Mouse (Mus musculus) 416B (cell line): ENCODE results near the gene Iqschfp.

Experiments used
- DNase-seq: peaks from one replicate; pipeline ENCODE4 v3.0.0; 2011; ENCODE audit warnings: low read depth

Gene Iqschfp

GRCm38 (mm10) chr3:68351461-68351860 lies 459.4 kb downstream of the Iqschfp start:
- DNase-seq = no peak

GRCm38 (mm10) chr3:68352961-68353360 lies 460.9 kb downstream of the Iqschfp start:
- DNase-seq = no peak

GRCm38 (mm10) chr3:68353492-68353891 lies 461.5 kb downstream of the Iqschfp start:
- no peak for DNase-seq

DNA sequence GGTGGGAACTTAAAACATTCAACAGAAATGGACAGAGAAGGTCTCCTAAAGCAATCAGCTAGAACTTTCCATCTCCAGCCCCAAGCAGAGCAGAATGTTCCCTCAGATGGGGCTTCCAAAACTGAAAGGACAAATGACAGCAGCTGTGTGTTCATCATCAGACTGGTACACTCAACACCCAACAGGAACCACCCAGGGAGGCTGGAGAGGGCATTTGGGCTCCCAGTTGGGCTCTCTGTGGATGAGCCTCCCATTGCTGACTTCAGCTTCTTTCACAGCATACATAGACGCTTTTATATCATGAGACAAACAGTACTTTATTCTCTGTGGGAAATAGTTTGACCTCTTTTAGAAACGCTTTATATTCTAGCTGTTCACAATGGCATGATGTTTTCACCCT lies 464.5 kb downstream of the Iqschfp start:
- no peak for DNase-seq

- DNase-seq = no peak
Observed at GRCm38 (mm10) chr3:68368029-68368428, 476.0 kb downstream of the Iqschfp start.

GRCm38 (mm10) chr3:68372925-68373324 lies 480.9 kb downstream of the Iqschfp start:
- DNase-seq = no peak

DNA sequence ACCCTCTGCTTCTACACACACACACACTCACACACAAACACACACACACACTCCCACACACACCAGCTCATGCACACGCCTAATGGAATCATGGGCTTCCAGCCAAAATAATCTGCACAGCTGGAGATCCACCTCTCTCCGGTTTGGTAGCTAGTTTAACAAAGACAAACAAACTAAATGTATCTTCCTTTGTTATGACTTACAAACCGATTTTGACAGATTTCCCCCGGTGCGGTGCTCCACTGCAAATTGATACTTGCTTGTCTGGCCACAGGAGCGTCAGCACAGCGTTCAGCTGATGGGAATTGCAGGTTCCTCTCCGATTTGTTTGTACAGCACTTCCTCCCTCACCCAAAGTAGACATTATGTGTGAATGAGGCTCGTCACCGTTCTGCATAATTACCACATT lies 483.1 kb downstream of the Iqschfp start:
- no peak for DNase-seq

DNA sequence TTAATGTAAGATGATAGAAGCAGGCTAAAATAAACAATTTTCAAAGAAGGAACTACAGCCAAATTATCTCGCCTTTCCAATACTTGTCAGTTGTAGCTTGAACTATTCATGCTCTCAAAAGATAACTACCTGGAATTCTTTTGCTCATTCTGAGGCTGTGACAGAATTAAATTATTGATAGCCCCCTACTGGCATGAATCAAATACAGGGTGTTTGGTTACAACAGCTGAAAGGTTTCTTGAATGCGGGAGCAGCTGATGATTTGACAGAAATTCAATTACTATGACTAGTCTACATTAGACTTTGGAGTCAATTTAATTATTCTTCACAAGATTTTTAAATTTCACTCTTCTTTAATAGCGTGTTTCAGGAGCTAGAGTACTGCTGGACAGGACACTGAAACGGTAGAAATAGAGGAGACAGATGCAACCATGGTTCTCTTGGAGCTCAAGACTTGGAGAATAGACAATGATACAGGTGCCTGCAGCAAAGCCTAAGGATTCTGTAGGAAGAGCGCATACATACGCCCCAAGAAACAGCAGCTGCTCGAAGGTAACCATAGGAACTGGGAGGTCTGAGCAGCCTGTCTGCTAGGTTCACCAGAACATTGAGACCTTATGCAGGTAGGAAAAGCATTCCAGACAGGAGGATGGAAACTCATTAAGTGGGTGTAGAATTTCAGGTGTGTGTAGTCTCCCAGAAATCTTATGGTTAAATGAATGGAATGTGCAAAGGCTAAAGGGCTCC lies 485.6 kb downstream of the Iqschfp start:
- no peak for DNase-seq

GRCm38 (mm10) chr3:68378799-68379198 lies 486.8 kb downstream of the Iqschfp start:
- DNase-seq = no peak

DNA sequence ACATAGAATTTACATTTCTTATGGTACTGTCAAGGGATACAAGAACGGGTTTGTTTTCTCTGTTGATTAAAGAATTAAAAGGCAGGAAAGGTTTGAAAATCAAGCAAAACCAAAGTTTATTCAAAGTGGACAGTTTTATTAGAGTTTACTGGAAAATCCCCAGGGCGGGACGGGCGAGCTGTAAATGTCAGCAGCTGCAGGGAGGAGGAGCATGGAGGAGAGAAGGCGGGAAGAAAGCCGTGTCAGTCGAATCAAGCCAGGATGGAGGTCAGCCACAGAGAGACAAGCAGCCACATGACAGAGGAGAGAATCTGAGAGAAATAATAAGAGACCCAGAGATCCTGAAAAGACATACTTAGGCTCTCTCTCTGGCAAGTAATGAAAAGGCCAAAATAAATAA lies 487.2 kb downstream of the Iqschfp start:
- DNase-seq = no peak

GRCm38 (mm10) chr3:68383672-68384071 lies 491.6 kb downstream of the Iqschfp start:
- no peak for DNase-seq

DNA sequence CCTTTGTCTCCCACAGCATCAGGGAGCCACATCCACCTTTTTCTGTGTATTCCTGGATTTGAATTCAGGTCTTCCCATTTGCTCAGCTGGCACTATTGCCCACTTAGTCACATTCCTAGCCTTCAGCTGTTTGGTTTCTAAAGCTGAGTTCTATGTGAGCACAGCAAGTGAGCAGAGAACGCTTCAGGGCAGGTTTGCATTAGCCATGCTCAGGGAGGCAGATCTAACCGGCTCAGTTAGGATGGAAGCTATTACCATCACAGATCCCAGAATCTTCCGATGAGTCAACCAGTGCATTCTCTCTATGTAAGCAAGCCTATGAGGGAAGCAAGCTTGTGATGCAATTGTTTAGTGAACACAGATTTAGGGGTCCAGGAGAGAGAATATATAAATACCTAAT lies 493.5 kb downstream of the Iqschfp start:
- DNase-seq = no peak

GRCm38 (mm10) chr3:68388023-68388422 lies 496.0 kb downstream of the Iqschfp start:
- no peak for DNase-seq

GRCm38 (mm10) chr3:68393578-68393977 lies 501.5 kb downstream of the Iqschfp start:
- no peak for DNase-seq

GRCm38 (mm10) chr3:68398691-68399090 lies 506.7 kb downstream of the Iqschfp start:
- DNase-seq = no peak

DNA sequence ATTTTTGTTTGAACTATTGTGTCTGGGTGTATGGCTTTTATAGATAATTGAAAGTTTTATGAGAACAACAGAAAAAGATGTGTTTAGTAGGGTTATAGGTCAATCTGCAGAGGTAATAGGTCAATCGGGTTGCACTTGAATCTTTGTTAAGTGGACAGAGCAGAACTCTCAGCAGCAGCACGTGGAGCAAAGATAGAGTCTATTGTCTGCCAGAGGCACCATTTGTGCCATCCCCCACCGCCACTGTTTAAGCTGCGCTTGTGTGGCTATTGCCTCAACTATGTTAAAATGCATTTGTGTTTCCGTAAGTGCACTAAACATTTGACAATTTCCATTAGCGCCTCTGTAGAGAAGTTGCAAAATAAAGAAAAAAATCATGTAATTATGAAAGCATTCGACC lies 508.1 kb downstream of the Iqschfp start:
- DNase-seq = no peak

DNA sequence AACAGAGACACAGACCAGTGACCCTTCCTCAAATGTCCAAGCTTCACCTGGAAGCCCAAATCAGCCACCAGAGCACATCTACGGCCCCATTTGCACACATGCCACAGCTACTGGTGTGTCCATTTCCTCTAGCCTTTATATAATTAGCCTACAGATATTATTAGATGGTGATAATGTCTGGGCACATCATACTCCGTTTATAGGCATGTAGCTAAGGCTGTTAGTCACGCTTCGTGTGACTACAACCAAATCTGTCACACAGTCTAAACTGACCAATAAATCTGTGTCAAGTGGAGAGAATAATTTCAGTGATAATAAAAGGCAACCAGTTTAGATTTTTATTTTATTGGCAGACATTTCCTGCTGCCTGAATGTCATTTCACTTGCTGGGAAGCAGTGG lies 511.3 kb downstream of the Iqschfp start:
- no peak for DNase-seq

DNA sequence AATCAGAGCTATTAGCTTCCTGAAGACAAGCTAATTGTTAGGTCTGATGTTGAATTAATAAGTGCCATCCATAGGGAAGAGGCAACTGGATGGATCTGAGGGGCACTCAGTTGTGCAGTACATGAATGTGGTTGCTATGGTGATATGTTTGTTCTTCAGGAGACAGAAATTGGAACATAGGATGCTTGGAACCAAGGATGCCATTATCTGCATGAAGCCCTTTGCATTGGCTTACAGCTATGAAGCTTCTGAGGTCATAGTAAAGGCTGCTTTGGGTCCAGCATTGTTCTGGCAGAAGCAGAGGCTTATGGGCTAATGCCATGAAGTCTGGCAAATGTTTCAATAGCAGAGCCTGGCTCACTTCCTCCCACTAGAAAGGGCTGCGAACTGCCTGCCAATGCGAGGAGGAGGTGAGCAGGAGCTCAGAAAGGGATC lies 511.8 kb downstream of the Iqschfp start:
- no peak for DNase-seq

DNA sequence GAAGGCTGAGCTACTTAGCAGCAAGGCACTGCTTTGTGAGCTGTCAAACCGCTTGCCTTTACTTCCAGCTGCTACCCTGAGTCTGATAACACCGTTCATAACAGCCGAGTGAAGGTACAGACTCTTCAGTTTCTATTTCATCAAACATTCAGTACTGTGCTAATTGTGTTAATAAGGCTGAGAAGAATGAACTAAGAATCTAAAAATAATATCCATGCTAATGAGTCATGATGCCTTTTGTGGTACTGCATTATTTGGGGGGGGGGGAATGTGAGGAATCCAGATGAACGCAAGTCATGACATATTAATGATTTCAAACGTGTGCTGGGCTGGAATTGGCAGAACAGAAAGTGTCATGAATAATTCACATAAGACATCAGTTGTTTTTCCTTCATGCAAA lies 513.7 kb downstream of the Iqschfp start:
- DNase-seq = no peak

DNA sequence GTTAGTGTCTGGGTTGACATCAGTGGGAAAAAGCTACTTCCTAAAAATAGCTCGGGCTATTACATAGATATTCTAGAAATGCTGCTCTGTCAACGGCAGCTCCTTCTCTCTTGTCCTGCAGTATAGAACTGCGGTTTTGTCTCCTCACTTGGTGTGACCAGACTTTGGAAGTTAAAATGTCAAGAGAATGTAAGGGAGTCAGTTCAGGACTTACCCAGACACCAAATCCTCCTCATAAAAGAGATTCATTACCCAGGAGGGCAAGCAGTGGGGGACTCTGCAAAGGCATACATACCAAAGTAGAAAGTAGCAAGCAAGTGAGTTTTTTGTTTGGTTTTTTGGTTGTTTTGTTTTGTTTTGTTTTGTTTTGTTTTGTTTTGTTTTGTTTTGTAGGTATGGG lies 520.2 kb downstream of the Iqschfp start:
- no peak for DNase-seq

DNA sequence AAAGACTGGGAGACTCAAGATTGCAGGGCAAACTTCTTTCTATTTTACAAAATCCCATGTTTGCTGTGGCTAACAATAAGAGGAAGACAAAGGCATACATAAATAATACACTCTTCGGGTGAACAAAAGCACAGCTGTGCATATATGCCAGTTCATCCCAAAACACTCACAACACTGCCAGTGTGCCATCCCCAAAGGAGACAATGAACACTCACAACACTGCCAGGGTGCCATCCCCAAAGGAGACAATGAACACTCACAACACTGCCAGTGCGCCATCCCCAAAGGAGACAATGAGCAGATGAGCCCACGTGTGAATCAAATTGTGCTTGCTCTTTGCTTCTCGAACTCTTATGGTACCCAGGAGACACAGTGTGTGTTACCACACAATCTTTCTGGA lies 527.8 kb downstream of the Iqschfp start:
- DNase-seq = no peak

GRCm38 (mm10) chr3:68420927-68421326 lies 528.9 kb downstream of the Iqschfp start:
- DNase-seq = no peak

- no peak for DNase-seq
Observed at GRCm38 (mm10) chr3:68421849-68422248, 529.8 kb downstream of the Iqschfp start.

DNA sequence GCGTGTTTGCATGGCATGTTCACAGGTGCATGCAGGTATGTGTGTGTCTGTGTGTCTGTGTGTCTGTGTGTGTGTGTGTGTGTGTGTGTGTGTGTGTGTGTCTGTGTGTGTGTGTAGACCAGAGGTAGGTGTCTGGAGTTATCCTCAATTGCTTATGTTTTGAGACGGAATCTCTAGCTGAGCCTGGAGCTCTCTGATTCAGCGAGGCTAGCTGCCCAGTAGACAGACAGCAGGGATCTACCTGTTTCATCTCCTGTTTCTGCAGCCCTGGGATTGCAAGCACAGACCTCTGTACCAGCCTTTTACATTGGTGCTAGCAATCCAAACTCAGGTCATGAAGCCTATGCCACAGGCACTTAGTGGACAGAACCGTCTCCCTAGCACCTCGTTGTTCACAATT lies 536.0 kb downstream of the Iqschfp start:
- DNase-seq = no peak
